Mouse (Mus musculus) erythroblast, embryonic 14.5 days (primary cell): ENCODE measurements around the gene Qdpr.

Source experiments
- GATA1 ChIP-seq: IDR thresholded peaks from 2 replicates; pipeline ENCODE4 v1.6.1; 2012; ENCODE audit warnings: low read length, inconsistent platforms, mixed read lengths
- TAL1 ChIP-seq: IDR thresholded peaks from 3 replicates; pipeline ENCODE4 v1.6.1; 2012; ENCODE audit warnings: low read length, inconsistent platforms, mixed read lengths

DNA sequence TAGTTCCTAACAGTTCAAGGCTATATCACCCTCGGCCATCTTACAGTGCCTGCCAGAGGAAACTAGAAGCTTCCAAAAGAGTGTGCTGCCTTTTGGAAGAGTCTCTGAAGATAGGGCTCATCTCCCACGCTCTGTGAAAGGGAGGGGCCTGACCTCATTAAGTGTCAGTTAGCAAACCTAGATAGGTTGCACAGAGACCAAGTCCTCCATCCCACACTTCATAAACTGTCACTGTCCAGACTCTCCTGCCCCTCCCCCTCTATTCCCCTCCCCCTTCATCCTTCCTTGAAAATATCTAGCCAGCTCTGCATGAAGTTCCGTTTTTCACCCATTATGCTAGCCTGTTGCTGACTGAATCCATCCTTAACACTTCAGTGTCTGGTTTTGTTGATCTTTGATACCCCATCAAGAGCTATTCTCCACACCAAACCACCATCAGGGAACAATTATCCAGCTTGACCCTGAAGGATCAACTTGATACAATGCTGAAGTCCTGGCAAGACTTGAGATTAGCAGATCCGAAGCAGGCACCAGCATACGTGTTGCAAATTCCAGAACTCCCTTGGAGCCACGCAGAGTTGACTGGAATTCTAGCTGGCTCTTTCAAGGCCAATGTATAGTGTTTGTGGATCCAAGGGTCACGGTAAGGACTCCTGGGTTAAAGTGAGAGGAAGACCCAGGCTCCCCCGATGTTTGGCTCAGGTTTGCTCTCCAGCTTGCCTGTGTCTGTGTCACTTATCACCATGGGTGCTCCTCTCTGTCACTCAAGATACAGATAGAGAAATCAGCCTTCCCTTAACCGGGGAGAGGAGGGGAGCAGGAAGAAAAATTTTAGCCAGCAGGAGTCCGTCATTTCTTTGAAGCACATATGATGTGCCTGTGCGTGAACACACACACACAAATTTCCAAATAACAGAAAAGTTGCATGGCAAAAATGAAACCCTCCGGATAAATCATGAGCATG, 27.9 kb downstream of the Qdpr start:
- TF ChIP-seq TAL1, result no peak
- TF ChIP-seq GATA1, result no peak
